Mouse (Mus musculus): ENCODE measurements at regions not wholly inside any gene's neighbourhood (a gene's known extent, or its start where the extent isn't known, plus 50 kb on each side); places are given as distances from the start of the nearest gene placed in this dataset.

DNA sequence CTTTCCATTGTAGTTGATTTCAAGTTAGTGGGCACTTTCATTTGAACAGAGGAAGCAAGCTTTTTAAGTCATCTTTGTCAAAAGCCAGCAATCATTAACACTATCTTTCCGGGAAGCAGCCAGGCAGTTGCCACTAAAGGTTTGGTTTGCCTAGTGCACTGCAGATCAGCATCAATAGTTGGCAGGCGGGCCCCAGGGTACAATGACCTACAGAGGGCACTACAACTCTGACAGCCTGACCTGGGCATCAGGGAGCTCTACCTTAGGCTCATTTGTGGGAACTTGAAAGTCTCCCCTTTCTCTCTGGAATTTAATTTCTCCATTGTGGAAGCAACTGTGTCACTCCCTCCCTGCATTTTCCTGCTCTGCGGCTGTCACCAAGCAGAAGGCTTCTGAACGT is 412.6 kb upstream of the Sall1 start:
- Histone ChIP-seq H3K4me3 (ENCODE audit: low read depth, low read length) (no peak overlapping the region), H3K9ac (no peak overlapping the region), H3K4me1 (ENCODE audit: insufficient read depth) (no peaks in the 10 kb centered on the region), H3K27me3 (ENCODE audit: insufficient read depth, low read length) (no peaks in the 10 kb centered on the region), H3K27ac (ENCODE audit: low read depth) (no peak overlapping the region), H3K36me3 (ENCODE audit: insufficient read depth) (no peaks in the 10 kb centered on the region), H3K4me2 (no peak overlapping the region), H3K9me3 (ENCODE audit: low read depth, low read length) (no peaks in the 10 kb centered on the region)
- ATAC-seq (ENCODE audit: insufficient read depth) (no peak), DNase-seq (no peak)
- 34% methylated on average over 4 of the region's 4 CpGs for WGBS
- no peak for TF ChIP-seq CTCF (IDR thresholded peaks at IDR 0.05; ENCODE audit: low read depth)

DNA sequence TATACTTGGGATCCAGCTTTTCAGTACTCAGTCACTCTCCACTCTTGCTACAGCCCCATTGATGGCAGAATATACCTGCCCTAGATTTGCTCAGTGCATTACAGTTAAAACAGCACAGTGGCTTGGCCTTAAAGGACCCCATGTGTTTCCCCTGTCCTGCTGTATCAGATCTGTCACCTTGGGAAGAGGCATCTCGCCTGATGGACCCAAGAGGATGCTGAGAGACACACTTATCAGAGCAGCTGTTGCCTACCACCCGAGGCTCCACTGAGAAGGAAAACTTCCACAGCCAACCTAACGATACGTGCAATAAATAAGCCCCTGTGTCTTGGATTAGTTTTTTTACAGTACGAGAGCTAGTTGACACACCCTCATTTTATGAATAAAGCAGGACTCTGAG is 411.8 kb upstream of the Sall1 start:
- DNase-seq: no peak
- Histone ChIP-seq H3K9me3 (ENCODE audit: low read depth, low read length) (no peaks in the 10 kb centered on the region), H3K4me3 (ENCODE audit: low read depth, low read length) (no peak overlapping the region), H3K36me3 (ENCODE audit: insufficient read depth) (no peaks in the 10 kb centered on the region), H3K27ac (ENCODE audit: low read depth) (no peak overlapping the region), H3K4me1 (ENCODE audit: insufficient read depth) (no peaks in the 10 kb centered on the region), H3K4me2 (no peak overlapping the region), H3K27me3 (ENCODE audit: insufficient read depth, low read length) (no peaks in the 10 kb centered on the region), H3K9ac (no peak overlapping the region)
- WGBS: 68% methylated on average over 5 of the region's 5 CpGs
- no peak for TF ChIP-seq CTCF (IDR thresholded peaks at IDR 0.05; ENCODE audit: low read depth)
- no peak for ATAC-seq (ENCODE audit: insufficient read depth)

- WGBS: 79% methylated on average over 7 of the region's 7 CpGs
- ATAC-seq (ENCODE audit: insufficient read depth): no peak
- no peak for TF ChIP-seq CTCF (IDR thresholded peaks at IDR 0.05; ENCODE audit: low read depth)
- Histone ChIP-seq H3K4me1 (ENCODE audit: insufficient read depth) (no peaks in the 10 kb centered on the region), H3K4me2 (no peak overlapping the region), H3K9me3 (ENCODE audit: low read depth, low read length) (no peaks in the 10 kb centered on the region), H3K27ac (ENCODE audit: low read depth) (no peak overlapping the region), H3K9ac (no peak overlapping the region), H3K36me3 (ENCODE audit: insufficient read depth) (no peaks in the 10 kb centered on the region), H3K4me3 (ENCODE audit: low read depth, low read length) (no peak overlapping the region), H3K27me3 (ENCODE audit: insufficient read depth, low read length) (no peaks in the 10 kb centered on the region)
- DNase-seq: no peak
These were observed 410.2 kb upstream of the Sall1 start for GRCm38 (mm10) chr8:89454197-89454596.

DNA sequence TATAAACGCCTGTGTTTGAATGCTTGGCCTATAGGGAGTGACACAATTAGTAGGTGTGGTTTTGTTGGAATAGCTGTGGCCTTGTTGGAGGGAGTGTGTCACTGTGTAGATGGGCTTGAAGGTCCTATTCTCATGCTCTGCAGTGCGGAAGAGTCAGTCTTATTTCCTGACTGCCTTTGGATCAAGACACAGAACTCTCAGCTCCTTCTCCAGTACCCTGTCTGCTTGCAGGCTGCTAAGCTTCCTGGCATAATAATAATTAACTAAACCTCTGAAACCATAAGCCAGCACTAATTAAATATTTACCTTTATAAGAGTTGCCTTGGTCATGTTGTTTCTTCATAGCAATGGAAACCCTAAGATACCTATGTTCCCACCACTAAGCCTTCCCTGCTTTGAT is 409.8 kb upstream of the Sall1 start:
- ATAC-seq (ENCODE audit: insufficient read depth): no peak
- no peak overlapping the region for H3K4me2 ChIP-seq
- no peaks in the 10 kb centered on the region for H3K9me3 ChIP-seq (ENCODE audit: low read depth, low read length)
- no peak overlapping the region for H3K9ac ChIP-seq
- H3K27me3 ChIP-seq (ENCODE audit: insufficient read depth, low read length): no peaks in the 10 kb centered on the region
- 84% methylated on average over 2 of the region's 2 CpGs for WGBS
- no peak overlapping the region for H3K4me3 ChIP-seq (ENCODE audit: low read depth, low read length)
- no peak overlapping the region for H3K27ac ChIP-seq (ENCODE audit: low read depth)
- TF ChIP-seq CTCF (IDR thresholded peaks at IDR 0.05; ENCODE audit: low read depth): no peak
- no peaks in the 10 kb centered on the region for H3K4me1 ChIP-seq (ENCODE audit: insufficient read depth)
- H3K36me3 ChIP-seq (ENCODE audit: insufficient read depth): no peaks in the 10 kb centered on the region
- no peak for DNase-seq

DNA sequence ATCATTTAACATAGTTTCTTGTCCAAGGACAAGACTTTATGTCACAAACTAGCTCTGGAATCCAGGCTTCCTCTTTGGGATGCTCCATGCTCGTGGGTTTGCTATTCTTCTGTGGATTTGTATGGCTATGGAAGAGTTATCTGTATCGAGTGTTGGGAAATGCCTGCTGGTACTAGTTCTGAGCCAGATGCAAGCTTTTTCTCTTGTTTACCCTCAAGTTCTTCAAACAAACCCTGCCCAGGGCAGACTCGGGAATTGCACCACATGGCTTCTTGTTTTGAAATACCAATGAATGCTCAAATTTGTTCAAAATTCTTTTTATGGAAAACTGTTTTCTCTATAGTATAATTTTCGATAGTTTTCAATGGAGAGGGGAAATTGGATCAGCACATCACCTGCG is 400.5 kb upstream of the Sall1 start:
- H3K9ac ChIP-seq: no peak overlapping the region
- no peak overlapping the region for H3K4me3 ChIP-seq (ENCODE audit: low read depth, low read length)
- no peak for ATAC-seq (ENCODE audit: insufficient read depth)
- no peak overlapping the region for H3K4me2 ChIP-seq
- H3K36me3 ChIP-seq (ENCODE audit: insufficient read depth): no peaks in the 10 kb centered on the region
- WGBS: 56% methylated on average over 5 of the region's 5 CpGs
- H3K9me3 ChIP-seq (ENCODE audit: low read depth, low read length): no peaks in the 10 kb centered on the region
- no peaks in the 10 kb centered on the region for H3K27me3 ChIP-seq (ENCODE audit: insufficient read depth, low read length)
- DNase-seq: no peak
- TF ChIP-seq CTCF (IDR thresholded peaks at IDR 0.05; ENCODE audit: low read depth): no peak
- H3K27ac ChIP-seq (ENCODE audit: low read depth): no peak overlapping the region
- no peaks in the 10 kb centered on the region for H3K4me1 ChIP-seq (ENCODE audit: insufficient read depth)

DNA sequence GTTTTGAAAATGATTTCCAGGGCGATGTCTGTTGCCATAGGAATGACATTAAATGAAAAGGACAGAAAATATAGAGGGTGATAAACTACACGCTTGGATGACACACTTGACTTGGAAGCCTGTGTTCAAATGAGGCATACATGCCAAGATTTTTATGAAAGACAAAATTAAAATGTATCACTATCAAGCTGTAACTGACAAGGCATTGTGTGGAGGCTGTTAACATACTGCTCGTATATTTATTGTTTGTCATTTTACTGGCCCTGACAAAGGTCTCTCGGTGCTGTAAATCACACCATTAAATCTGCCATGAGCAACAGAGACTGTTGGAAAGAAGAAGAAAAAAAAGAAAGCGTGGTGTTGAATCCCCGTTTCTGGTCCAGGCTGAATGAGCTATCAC is 395.3 kb upstream of the Sall1 start:
- ATAC-seq (ENCODE audit: insufficient read depth) (no peak), DNase-seq (peak; percentile 6)
- Histone ChIP-seq H3K4me1 (ENCODE audit: insufficient read depth) (no peaks in the 10 kb centered on the region), H3K4me3 (ENCODE audit: low read depth, low read length) (no peak overlapping the region), H3K4me2 (no peak overlapping the region), H3K27me3 (ENCODE audit: insufficient read depth, low read length) (no peaks in the 10 kb centered on the region), H3K27ac (ENCODE audit: low read depth) (no peak overlapping the region), H3K36me3 (ENCODE audit: insufficient read depth) (no peaks in the 10 kb centered on the region), H3K9ac (no peak overlapping the region), H3K9me3 (ENCODE audit: low read depth, low read length) (no peaks in the 10 kb centered on the region)
- TF ChIP-seq CTCF (IDR thresholded peaks at IDR 0.05; ENCODE audit: low read depth): no peak
- WGBS: 52% methylated on average over 6 of the region's 6 CpGs

- Histone ChIP-seq H3K36me3 (ENCODE audit: insufficient read depth) (no peaks in the 10 kb centered on the region), H3K4me1 (ENCODE audit: insufficient read depth) (no peaks in the 10 kb centered on the region), H3K4me2 (no peak overlapping the region), H3K4me3 (ENCODE audit: low read depth, low read length) (no peak overlapping the region), H3K27ac (ENCODE audit: low read depth) (no peak overlapping the region), H3K9me3 (ENCODE audit: low read depth, low read length) (no peaks in the 10 kb centered on the region), H3K27me3 (ENCODE audit: insufficient read depth, low read length) (no peaks in the 10 kb centered on the region), H3K9ac (no peak overlapping the region)
- 90% methylated on average over 3 of the region's 3 CpGs for WGBS
- DNase-seq: no peak
- ATAC-seq (ENCODE audit: insufficient read depth): no peak
- no peak for TF ChIP-seq CTCF (IDR thresholded peaks at IDR 0.05; ENCODE audit: low read depth)
These were observed 383.0 kb upstream of the Sall1 start for GRCm38 (mm10) chr8:89426969-89427368.

GRCm38 (mm10) chr8:89415287-89415686 is 371.3 kb upstream of the Sall1 start:
- Histone ChIP-seq H3K27me3 (ENCODE audit: insufficient read depth, low read length) (no peaks in the 10 kb centered on the region), H3K9ac (no peak overlapping the region), H3K4me2 (no peak overlapping the region), H3K27ac (ENCODE audit: low read depth) (no peak overlapping the region), H3K9me3 (ENCODE audit: low read depth, low read length) (no peaks in the 10 kb centered on the region), H3K4me3 (ENCODE audit: low read depth, low read length) (no peak overlapping the region), H3K4me1 (ENCODE audit: insufficient read depth) (no peaks in the 10 kb centered on the region), H3K36me3 (ENCODE audit: insufficient read depth) (no peaks in the 10 kb centered on the region)
- TF ChIP-seq CTCF (IDR thresholded peaks at IDR 0.05; ENCODE audit: low read depth): no peak
- no peak for ATAC-seq (ENCODE audit: insufficient read depth)
- DNase-seq: no peak
- 92% methylated on average over 2 of the region's 2 CpGs for WGBS
